Mouse (Mus musculus): Measurements from ENCODE around the gene Sdc3. TPM values are rescaled to one million over a fixed set of nuclear protein-coding genes. Genes with fewer than 3 reads are reported as not detected.

The Sdc3 gene
- polyA plus RNA-seq (2012; rRNA removed): 27.1 and 45.3 TPM in 2 replicates

GRCm38 (mm10) chr4:130792376-130793179, at the start of gene Sdc3:
TSS of gene Sdc3 (plus strand) at chr4:130792537.
- no peaks in the 10 kb centered on the region for H3K36me3 ChIP-seq (ENCODE audit: control insufficient read depth, insufficient read depth, low read length)
- H3K4me1 ChIP-seq (ENCODE audit: control insufficient read depth, insufficient read depth, low read length): peaks cover 4% of the 10 kb centered on the region; the same call in 1 of the 2 replicates
- DNase-seq: no peak
- H3K27ac ChIP-seq (ENCODE audit: insufficient read depth, low read depth, low read length): no peak within 1 kb of the TSS
- no peaks in the 10 kb centered on the region for H3K27me3 ChIP-seq (replicated peaks; ENCODE audit: control insufficient read depth, insufficient read depth, low read length)
- TF ChIP-seq POLR2A (IDR thresholded peaks at IDR 0.05; ENCODE audit: low read depth, low read length): no peak
- TF ChIP-seq CTCF (conservative IDR thresholded peaks at IDR 0.05; ENCODE audit: insufficient read depth, insufficient read length, low read depth, low read length): no peak
- H3K4me3 ChIP-seq (ENCODE audit: insufficient read depth, low read depth, low read length): peak within 1 kb of the TSS; percentile 51
- WGBS: 5% methylated on average over 85 of the region's 99 CpGs

GRCm38 (mm10) chr4:130744058-130744457, 48.3 kb upstream of the Sdc3 start:
- peaks cover 16% of the 10 kb centered on the region for H3K4me1 ChIP-seq (ENCODE audit: control insufficient read depth, insufficient read depth, low read length)
- peaks cover 7% of the 10 kb centered on the region for H3K36me3 ChIP-seq (ENCODE audit: control insufficient read depth, insufficient read depth, low read length)
- no peak for DNase-seq
- 79% methylated on average over 4 of the region's 4 CpGs for WGBS
- H3K27ac ChIP-seq (ENCODE audit: insufficient read depth, low read depth, low read length): no peak overlapping the region
- H3K4me3 ChIP-seq (ENCODE audit: insufficient read depth, low read depth, low read length): no peak overlapping the region
- H3K27me3 ChIP-seq (replicated peaks; ENCODE audit: control insufficient read depth, insufficient read depth, low read length): no peaks in the 10 kb centered on the region
- TF ChIP-seq POLR2A (IDR thresholded peaks at IDR 0.05; ENCODE audit: low read depth, low read length) (no peak), CTCF (conservative IDR thresholded peaks at IDR 0.05; ENCODE audit: insufficient read depth, insufficient read length, low read depth, low read length) (no peak)

GRCm38 (mm10) chr4:130745561-130746306, 46.6 kb upstream of the Sdc3 start:
- Histone ChIP-seq H3K4me3 (ENCODE audit: insufficient read depth, low read depth, low read length) (no peak overlapping the region), H3K27ac (ENCODE audit: insufficient read depth, low read depth, low read length) (peak overlapping the region; percentile 73; the same call in 1 of the 2 replicates), H3K4me1 (ENCODE audit: control insufficient read depth, insufficient read depth, low read length) (peaks cover 20% of the 10 kb centered on the region), H3K36me3 (ENCODE audit: control insufficient read depth, insufficient read depth, low read length) (peaks cover 9% of the 10 kb centered on the region), H3K27me3 (replicated peaks; ENCODE audit: control insufficient read depth, insufficient read depth, low read length) (no peaks in the 10 kb centered on the region)
- DNase-seq: peak; percentile 85
- no peak for TF ChIP-seq CTCF (conservative IDR thresholded peaks at IDR 0.05; ENCODE audit: insufficient read depth, insufficient read length, low read depth, low read length)
- TF ChIP-seq POLR2A (IDR thresholded peaks at IDR 0.05; ENCODE audit: low read depth, low read length): no peak
- 39% methylated on average over 5 of the region's 5 CpGs for WGBS

GRCm38 (mm10) chr4:130749566-130749965, 42.8 kb upstream of the Sdc3 start:
- Histone ChIP-seq H3K4me1 (ENCODE audit: control insufficient read depth, insufficient read depth, low read length) (peaks cover 24% of the 10 kb centered on the region), H3K27ac (ENCODE audit: insufficient read depth, low read depth, low read length) (peak overlapping the region; percentile 39; the same call in 1 of the 2 replicates), H3K27me3 (replicated peaks; ENCODE audit: control insufficient read depth, insufficient read depth, low read length) (no peaks in the 10 kb centered on the region), H3K36me3 (ENCODE audit: control insufficient read depth, insufficient read depth, low read length) (peaks cover 10% of the 10 kb centered on the region), H3K4me3 (ENCODE audit: insufficient read depth, low read depth, low read length) (no peak overlapping the region)
- 49% methylated on average over 7 of the region's 7 CpGs for WGBS
- no peak for TF ChIP-seq POLR2A (IDR thresholded peaks at IDR 0.05; ENCODE audit: low read depth, low read length)
- no peak for TF ChIP-seq CTCF (conservative IDR thresholded peaks at IDR 0.05; ENCODE audit: insufficient read depth, insufficient read length, low read depth, low read length)
- peak; percentile 79 for DNase-seq

- TF ChIP-seq POLR2A (IDR thresholded peaks at IDR 0.05; ENCODE audit: low read depth, low read length) (no peak), CTCF (conservative IDR thresholded peaks at IDR 0.05; ENCODE audit: insufficient read depth, insufficient read length, low read depth, low read length) (no peak)
- Histone ChIP-seq H3K27ac (ENCODE audit: insufficient read depth, low read depth, low read length) (no peak overlapping the region), H3K4me3 (ENCODE audit: insufficient read depth, low read depth, low read length) (no peak overlapping the region), H3K36me3 (ENCODE audit: control insufficient read depth, insufficient read depth, low read length) (peaks cover 12% of the 10 kb centered on the region), H3K4me1 (ENCODE audit: control insufficient read depth, insufficient read depth, low read length) (peaks cover 8% of the 10 kb centered on the region; the same call in 1 of the 2 replicates), H3K27me3 (replicated peaks; ENCODE audit: control insufficient read depth, insufficient read depth, low read length) (no peaks in the 10 kb centered on the region)
- no peak for DNase-seq
- 95% methylated on average over 2 of the region's 2 CpGs for WGBS
Measured at GRCm38 (mm10) chr4:130751966-130752365, 40.4 kb upstream of the Sdc3 start.

- peaks cover 8% of the 10 kb centered on the region; the same call in 1 of the 2 replicates for H3K4me1 ChIP-seq (ENCODE audit: control insufficient read depth, insufficient read depth, low read length)
- H3K27ac ChIP-seq (ENCODE audit: insufficient read depth, low read depth, low read length): no peak overlapping the region
- 67% methylated on average over 7 of the region's 7 CpGs for WGBS
- peaks cover 12% of the 10 kb centered on the region for H3K36me3 ChIP-seq (ENCODE audit: control insufficient read depth, insufficient read depth, low read length)
- DNase-seq: no peak
- TF ChIP-seq CTCF (conservative IDR thresholded peaks at IDR 0.05; ENCODE audit: insufficient read depth, insufficient read length, low read depth, low read length): no peak
- TF ChIP-seq POLR2A (IDR thresholded peaks at IDR 0.05; ENCODE audit: low read depth, low read length): no peak
- no peak overlapping the region for H3K4me3 ChIP-seq (ENCODE audit: insufficient read depth, low read depth, low read length)
- no peaks in the 10 kb centered on the region for H3K27me3 ChIP-seq (replicated peaks; ENCODE audit: control insufficient read depth, insufficient read depth, low read length)
Measured at GRCm38 (mm10) chr4:130752591-130752990, 39.7 kb upstream of the Sdc3 start.

GRCm38 (mm10) chr4:130753755-130754154, 38.6 kb upstream of the Sdc3 start:
- Histone ChIP-seq H3K36me3 (ENCODE audit: control insufficient read depth, insufficient read depth, low read length) (peaks cover 12% of the 10 kb centered on the region), H3K4me3 (ENCODE audit: insufficient read depth, low read depth, low read length) (no peak overlapping the region), H3K4me1 (ENCODE audit: control insufficient read depth, insufficient read depth, low read length) (peaks cover 8% of the 10 kb centered on the region; the same call in 1 of the 2 replicates), H3K27ac (ENCODE audit: insufficient read depth, low read depth, low read length) (peak overlapping the region; percentile 74), H3K27me3 (replicated peaks; ENCODE audit: control insufficient read depth, insufficient read depth, low read length) (no peaks in the 10 kb centered on the region)
- DNase-seq: peak; percentile 26
- TF ChIP-seq POLR2A (IDR thresholded peaks at IDR 0.05; ENCODE audit: low read depth, low read length) (no peak), CTCF (conservative IDR thresholded peaks at IDR 0.05; ENCODE audit: insufficient read depth, insufficient read length, low read depth, low read length) (no peak)
- WGBS: 26% methylated on average over 5 of the region's 5 CpGs

Measured in kidney, adult 2 months (tissue).